Mouse (Mus musculus) hematopoietic stem cell, adult 5-6 weeks (primary cell): Measurements from ENCODE around the gene Gcnt7. TPM values are rescaled to one million over a fixed set of nuclear protein-coding genes. Genes with fewer than 3 reads are reported as not detected.
A peak's percentile ranks its signal among the peaks of the same experiment; 100 is the strongest.

Experiments
- ATAC-seq, 2 experiments: fragments of 125-278 bp in 1 of 2; replicated peaks in 1 of 2; 2 replicates each; pipeline ENCODE4 v1.8.0; 2016 to 2017; ENCODE audit warnings: inconsistent platforms in 2 of 2, mild to moderate bottlenecking in 2 of 2, moderate number of reproducible peaks in 2 of 2, low read depth in 1 of 2, moderate TSS enrichment in 1 of 2; ENCODE audit not compliant: low FRiP score in 2 of 2, poor library complexity in 2 of 2, severe bottlenecking in 2 of 2, insufficient read depth in 1 of 2, low TSS enrichment in 1 of 2
- total RNA-seq: library from RNA; stranded (forward); fragments of 172-1452, 232-1000 nt; gene quantifications from 2 replicates; pipeline ENCODE4 v1.2.3, GENCODE M21; 2017

The Gcnt7 gene
- total RNA-seq, 1 experiment from 2014 or later = 0.15 TPM

GRCm38 (mm10) chr2:172468346-172468819, 10.0 kb upstream of the Gcnt7 start:
- no peak for ATAC-seq

GRCm38 (mm10) chr2:172467206-172467605, 8.8 kb upstream of the Gcnt7 start:
- no peak for ATAC-seq

- no peak for ATAC-seq
Measured at GRCm38 (mm10) chr2:172466427-172467132, 8.2 kb upstream of the Gcnt7 start.

GRCm38 (mm10) chr2:172462813-172463212, 4.4 kb upstream of the Gcnt7 start:
- no peak for ATAC-seq

GRCm38 (mm10) chr2:172460647-172461046, 2.3 kb upstream of the Gcnt7 start:
- no peak for ATAC-seq

- no peak for ATAC-seq
Measured at GRCm38 (mm10) chr2:172452458-172452857, 5.9 kb downstream of the Gcnt7 start.

- ATAC-seq = no peak
Measured at GRCm38 (mm10) chr2:172452031-172452430, 6.4 kb downstream of the Gcnt7 start.

- no peak for ATAC-seq
Measured at GRCm38 (mm10) chr2:172450640-172451039, 7.8 kb downstream of the Gcnt7 start.

- ATAC-seq = no peak
Measured at GRCm38 (mm10) chr2:172448329-172448728, 10.1 kb downstream of the Gcnt7 start.

GRCm38 (mm10) chr2:172447317-172447716, 11.1 kb downstream of the Gcnt7 start:
- peak; percentile 51 to 71; a peak in 3 of 4 replicates for ATAC-seq

GRCm38 (mm10) chr2:172445617-172446016, 12.8 kb downstream of the Gcnt7 start:
- ATAC-seq = no peak

- no peak for ATAC-seq
Measured at GRCm38 (mm10) chr2:172441176-172441575, 17.2 kb downstream of the Gcnt7 start.

- peak in 1 of 2 experiments; percentile 14; a peak in 3 of 4 replicates for ATAC-seq
Measured at GRCm38 (mm10) chr2:172440640-172441005, 17.8 kb downstream of the Gcnt7 start.

- ATAC-seq = peak; percentile 64 to 71
Measured at GRCm38 (mm10) chr2:172439843-172440639, 18.4 kb downstream of the Gcnt7 start, which contains the start of gene Rtf2. Gene Rtf2, plus strand, starts transcription at chr2:172440556.

GRCm38 (mm10) chr2:172437371-172437952, 20.9 kb downstream of the Gcnt7 start:
- peak; percentile 60 to 62 for ATAC-seq

- ATAC-seq = peak; percentile 63 to 73
Measured at GRCm38 (mm10) chr2:172433746-172434145, 24.6 kb downstream of the Gcnt7 start.

- ATAC-seq = peak; percentile 61 to 74
Measured at GRCm38 (mm10) chr2:172430609-172431008, 27.8 kb downstream of the Gcnt7 start.

- ATAC-seq = no peak
Measured at GRCm38 (mm10) chr2:172418208-172418607, 40.2 kb downstream of the Gcnt7 start.
